Mouse (Mus musculus): ENCODE data around the gene Naa80.
A peak's percentile ranks its signal among the peaks of the same experiment; 100 is the strongest.

Naa80 gene

GRCm38 (mm10) chr9:107620954-107621353 is 42.3 kb downstream of the Naa80 start:
- DNase-seq, result peak; percentile 67

- no peak for DNase-seq
Measured at GRCm38 (mm10) chr9:107624539-107624938, 45.9 kb downstream of the Naa80 start.

DNA sequence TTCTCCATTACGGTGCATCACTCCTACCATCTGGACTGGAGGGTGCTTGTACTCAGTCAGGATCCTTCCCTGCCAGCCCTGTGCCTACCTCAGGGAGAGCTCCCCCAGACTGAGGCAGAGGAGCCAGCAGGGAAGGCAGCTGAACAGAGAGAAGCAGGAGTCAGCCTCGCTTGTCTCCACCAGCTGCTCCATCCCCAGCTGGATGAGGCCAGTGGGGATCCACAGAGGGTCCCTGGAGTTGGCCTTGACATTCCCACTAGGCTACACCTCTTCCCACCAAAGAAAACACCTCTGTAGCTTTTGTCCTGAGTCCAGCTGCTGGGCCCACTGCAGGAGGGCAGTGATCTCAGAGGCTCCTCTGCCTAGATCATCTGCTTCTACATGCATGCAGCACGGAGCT is 46.3 kb downstream of the Naa80 start:
- no peak for DNase-seq

DNA sequence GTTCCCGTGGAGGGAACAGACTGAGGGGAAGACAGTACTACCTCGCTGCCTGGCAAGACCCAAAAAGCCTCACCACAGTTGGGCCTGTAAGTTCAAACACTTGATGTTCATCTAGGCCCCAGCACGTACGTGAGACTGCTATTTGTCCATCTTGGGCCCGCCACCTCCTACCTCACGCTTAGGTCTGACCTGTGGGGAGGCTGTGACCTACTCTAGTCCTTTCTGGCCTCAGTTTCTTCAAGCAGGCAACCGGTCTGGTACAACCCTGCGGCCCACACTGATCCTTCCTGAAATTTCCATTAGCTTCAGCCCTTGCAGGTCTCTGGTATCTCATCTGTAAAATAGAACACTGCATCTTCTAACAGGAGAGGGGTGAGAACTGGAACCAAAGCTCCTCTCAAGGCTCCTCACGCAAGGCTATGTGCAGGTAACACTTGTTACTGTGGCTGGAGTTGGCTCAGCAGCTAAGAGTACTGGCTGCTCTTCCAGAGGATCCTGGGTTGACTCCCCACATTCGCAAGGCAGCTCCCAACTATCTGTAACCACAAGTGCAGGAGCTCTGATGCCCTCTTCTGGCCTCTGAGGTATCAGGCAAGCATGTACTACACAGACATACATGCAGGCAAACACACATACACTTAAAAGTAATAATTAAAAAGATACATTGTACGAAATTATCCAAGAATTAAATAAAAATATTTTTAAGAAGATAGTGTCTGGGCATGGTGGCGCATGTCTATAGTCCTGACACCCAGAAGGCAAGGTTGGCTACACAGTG is 46.9 kb downstream of the Naa80 start:
- no peak for DNase-seq

GRCm38 (mm10) chr9:107626158-107626843 is 47.6 kb downstream of the Naa80 start:
- no peak for DNase-seq

DNA sequence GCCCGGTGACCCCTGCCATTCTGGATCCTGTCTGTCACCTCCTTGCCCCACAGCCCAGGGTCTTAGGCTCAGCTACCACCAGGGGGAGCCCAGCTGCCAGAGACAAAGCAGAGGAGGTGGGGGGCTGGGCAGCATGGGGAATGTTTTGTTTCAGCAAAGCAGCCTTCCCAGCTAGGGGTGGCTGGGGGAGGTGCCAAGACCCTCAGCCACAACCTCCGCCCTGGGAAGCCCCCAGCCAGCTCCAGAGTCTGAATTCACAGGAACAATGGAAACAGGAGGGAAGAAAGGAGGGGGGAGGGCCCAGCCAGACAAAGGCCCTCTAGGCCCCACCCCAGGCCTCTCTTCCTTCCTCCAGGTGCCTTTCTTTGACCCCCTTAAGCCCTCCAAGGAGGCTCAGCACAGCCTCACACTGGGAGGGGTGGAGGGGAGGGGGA is 48.2 kb downstream of the Naa80 start:
- DNase-seq, result peak; percentile 83

DNA sequence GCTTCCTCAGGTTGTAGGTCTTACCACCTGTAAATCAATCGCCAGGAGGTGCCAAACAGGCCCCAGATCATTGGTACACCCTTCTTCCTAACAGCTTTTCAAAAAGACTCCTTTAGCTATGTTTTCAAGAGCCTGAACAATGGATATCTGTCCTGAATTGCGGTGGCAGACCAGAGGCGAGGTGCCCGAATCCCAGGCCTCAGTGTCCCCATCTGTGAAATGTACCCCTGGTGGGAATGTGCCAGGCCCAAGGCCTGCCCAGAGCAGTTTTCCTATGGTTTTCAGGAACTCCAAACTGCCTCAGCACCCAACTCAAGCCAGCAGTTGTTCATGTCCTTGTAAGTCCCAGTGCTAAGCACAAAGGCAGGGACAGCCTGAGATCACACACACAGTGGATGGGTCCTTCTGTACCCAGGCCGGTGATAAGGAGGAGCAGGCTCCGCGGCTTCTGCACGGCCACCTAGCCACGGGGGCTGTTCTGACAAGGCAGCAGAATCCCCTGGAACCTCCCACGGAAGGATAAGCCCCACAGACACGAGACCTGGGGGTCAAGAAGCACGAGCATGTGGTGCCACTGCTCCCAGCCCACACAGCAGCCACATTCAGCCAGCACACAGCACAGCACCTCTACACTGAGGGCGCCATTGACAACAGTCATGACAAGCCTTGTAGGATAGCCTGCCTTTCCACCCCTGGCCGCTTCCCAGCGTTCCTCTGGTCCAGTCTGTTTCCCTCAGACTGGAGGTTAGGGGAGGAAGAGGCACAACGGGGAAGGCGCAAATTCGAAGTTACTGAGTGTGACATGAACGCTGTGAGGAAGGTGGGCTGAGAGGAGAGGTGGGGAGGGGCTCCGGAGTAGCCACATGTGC is 48.9 kb downstream of the Naa80 start:
- DNase-seq, result no peak

DNA sequence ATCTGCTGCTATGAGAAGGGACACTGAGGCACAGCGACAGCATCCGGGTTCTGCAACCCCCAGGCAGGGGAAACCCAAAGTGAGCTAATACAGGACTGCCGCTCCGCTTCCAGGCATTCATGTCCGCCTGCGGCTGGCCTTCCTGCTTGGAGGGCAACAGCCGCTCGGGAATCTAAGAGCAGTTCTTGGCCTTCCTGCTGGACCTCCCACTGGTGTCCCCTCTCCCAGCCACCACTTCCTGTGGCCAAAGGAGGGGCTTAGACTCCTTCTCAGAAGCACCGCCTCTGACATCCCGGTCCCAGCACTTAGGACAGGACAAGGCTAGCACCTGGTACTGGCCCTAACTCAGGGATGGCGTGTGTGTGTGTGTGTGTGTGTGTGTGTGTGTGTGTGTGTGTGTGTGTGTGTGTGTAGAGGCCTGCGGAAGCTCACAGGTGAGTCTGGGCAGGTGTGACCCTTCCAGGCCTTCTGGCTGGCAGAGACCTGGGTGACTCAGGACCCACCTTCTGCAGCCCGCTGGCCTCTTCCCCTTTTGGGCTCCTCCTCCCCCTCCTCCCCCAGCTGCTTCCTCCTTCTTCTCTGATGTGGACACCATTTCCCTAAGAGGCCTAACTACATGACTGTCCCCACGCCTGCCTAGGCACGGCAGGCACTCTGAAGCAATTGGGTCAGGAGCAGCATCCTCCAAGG is 50.2 kb downstream of the Naa80 start:
- DNase-seq, result no peak

DNA sequence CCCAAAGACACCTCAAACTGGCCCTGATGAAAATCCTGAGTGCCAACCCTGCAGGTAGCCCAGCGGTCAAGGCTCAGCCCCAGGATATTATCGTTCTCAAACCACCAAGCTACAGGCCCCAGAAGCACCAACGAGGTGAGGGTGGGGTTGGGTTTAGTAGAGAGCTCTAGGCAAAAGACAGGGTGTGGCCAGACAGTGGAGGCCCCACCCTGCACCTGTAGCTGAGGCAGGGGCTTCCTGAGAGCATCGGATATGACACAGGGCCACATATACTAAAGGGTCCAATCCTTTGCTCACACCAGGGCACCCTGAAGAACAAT is 50.7 kb downstream of the Naa80 start:
- no peak for DNase-seq

- no peak for DNase-seq
Measured at GRCm38 (mm10) chr9:107629901-107630425, 51.3 kb downstream of the Naa80 start.

GRCm38 (mm10) chr9:107630576-107630975 is 51.9 kb downstream of the Naa80 start:
- DNase-seq, result no peak

GRCm38 (mm10) chr9:107631311-107631826 is 52.7 kb downstream of the Naa80 start:
- no peak for DNase-seq

GRCm38 (mm10) chr9:107631861-107632260 is 53.2 kb downstream of the Naa80 start:
- no peak for DNase-seq

- DNase-seq, result peak; percentile 62
Measured at GRCm38 (mm10) chr9:107632478-107632877, 53.8 kb downstream of the Naa80 start.

- DNase-seq, result peak; percentile 63
Measured at GRCm38 (mm10) chr9:107633091-107633660, 54.5 kb downstream of the Naa80 start.
